Mouse (Mus musculus) adrenal gland, adult 18-20 months (tissue): Measurements from ENCODE around the gene Inpp5b. TPM values are rescaled to one million over a fixed set of nuclear protein-coding genes. Genes with fewer than 3 reads are reported as not detected.
A peak's percentile ranks its signal among the peaks of the same experiment; 100 is the strongest.

Source experiments
- DNase-seq, 2 experiments: peaks; one replicate each; pipeline ENCODE4 v3.0.0; 2021 to 2022; ENCODE audit warnings: low spot score in 2 of 2
- total RNA-seq, 2 experiments: library from RNA; stranded (reverse); gene quantifications; 1 replicate in 1 of 2; 2 replicates in 1 of 2; pipeline ENCODE4 v1.2.3; 2021

Gene Inpp5b
- total RNA-seq, 2 experiments from 2014 or later = 16.9 to 18.8 TPM

DNA sequence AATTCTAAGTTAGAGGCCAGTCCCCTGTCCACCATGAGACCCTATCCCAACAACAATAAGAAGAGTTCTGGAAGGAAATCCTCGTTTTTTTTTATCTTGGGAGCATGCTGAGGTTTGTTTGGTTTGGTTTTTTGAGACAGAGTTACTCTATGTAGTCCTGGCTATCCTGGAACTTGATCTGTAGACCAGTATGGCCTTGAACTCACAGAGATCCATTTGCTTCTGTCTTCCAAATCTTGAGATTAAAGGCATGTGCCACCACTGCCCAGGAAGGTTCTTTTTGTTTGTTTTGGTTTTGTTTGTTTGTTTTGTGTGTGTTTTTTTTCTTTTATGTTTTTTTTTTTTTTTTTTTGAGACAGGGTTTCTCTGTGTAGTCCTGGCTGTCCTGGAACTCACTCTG lies 19.6 kb downstream of the Inpp5b start:
- DNase-seq = no peak

DNA sequence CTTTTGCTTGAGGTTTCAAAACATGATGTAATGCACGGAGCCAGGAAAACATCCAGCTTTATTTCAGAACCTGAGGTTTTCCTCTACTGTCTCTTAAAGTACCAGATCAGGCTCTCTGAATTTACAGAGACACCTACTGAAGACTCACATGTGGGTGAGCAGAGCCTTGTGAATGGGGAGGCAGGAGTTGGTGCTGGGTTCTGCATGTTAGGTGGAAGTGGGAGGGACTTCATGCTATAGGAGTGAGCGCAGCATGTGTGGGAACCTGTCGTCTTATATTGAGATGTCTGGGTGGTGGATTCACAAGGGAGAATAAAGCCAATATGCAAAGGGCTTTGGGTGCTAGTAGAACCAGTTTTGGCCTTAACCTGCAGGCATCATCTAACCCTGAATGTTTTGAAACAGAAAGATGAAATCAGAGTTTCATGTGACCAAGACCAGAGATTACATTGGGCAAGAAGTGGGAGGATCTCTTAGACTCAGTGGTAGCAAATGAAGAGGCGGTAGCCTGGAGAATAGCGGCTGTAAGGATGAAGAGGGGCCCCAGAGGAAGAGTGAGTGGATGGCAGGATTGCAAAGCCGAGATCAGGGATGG lies 21.3 kb downstream of the Inpp5b start:
- no peak for DNase-seq

DNA sequence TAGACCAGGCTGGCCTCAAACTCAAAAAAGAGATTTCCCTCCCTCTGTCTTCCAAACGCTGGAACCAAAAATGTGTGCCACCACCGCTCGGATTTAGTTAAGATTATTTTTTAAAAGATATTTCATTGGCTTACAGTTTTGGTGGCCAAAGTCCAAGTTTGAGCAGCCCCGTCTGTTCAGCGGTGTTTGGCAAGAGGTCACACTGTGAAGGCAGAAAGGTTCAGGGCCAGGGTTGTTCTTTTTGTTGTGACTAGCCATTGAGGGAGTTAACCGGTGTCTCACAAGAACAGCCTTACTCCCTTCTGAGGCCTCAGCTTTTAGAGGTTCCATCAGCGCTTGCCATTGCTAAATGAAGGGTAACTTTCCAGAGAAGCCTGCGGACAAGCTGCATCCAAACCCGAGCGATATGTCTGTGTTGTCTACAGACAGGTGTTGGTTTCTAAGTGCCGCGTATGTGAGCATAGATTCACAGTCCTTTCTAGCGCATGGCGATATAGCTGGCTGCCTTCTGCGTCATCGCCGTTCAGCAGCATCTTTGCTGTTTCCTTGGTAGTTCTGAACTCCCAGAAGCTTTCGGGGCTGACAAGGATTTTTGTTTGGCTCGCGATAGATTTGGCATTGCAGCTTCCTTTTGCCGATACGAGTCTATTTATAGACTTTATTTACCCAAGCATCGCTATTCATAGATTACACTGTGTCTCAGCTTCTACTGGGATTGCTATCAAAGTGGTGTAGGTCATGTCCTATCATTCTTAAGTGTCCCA lies 24.3 kb downstream of the Inpp5b start:
- DNase-seq = no peak

DNA sequence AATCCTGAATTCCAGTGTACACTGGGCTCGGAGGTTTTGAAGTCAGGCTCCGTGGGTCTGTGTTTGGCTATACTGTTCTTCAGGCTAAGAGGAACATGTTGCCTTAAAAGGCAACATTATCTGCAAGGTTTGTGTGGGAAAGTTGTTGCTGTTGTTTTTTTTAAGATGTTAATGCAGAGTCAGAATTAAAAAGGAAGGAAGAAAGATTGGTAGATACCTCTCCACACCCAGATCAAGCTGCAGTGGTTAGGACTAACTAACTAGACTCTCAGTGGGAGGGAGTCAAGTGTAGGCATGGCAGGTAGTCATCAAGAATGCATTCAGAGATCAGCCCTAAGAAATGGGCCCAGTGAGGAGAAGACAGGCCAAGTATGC lies 24.9 kb downstream of the Inpp5b start:
- DNase-seq = no peak

DNA sequence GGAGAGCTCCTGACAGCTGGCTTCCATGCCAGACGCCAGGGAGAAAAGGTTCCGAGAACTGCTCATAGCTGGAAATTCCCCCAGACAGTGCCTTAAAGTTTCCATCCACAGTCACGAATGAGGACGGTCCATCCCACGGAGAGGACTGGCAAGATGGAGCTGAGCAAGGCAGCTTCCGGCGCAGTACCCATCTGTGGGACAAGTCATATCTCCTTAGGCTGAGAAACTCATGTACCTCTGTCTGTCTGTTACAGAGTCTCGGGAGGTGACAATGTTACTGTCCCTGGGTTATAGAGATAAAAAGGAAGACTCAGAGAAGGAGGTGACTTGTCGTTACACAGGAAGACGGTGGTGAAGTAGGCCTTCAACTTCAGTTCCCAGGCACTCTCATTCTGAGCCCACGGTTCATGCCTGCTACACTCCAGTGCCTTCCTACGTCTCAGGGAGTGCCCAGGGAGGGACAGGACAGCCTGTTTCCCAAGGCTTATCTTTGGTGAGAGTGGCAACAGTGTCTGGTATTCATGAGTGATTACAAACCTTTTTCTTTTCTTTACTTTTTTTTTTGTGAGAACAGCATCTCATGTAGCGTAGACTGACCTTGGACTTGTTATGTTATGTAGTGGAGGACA lies 27.4 kb downstream of the Inpp5b start:
- no peak for DNase-seq

DNA sequence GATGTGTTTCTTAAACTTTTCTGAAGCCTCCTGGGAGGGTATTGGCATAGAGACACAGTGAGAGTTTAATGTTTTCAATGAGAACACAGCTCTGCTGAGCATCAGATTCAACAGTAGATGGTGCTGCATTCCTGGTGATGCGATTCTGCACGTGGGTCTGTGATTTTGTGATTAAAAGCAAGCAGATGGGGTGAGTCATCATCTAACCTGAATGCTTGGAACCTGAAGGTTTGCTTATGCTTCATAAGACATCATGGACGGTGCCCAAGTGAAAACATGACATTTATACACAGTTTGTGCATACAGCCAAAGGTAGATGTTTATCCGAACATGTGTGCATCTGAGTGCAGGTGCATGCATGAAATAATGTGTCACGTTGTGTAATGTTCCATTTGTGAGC lies 29.0 kb downstream of the Inpp5b start:
- DNase-seq = no peak

DNA sequence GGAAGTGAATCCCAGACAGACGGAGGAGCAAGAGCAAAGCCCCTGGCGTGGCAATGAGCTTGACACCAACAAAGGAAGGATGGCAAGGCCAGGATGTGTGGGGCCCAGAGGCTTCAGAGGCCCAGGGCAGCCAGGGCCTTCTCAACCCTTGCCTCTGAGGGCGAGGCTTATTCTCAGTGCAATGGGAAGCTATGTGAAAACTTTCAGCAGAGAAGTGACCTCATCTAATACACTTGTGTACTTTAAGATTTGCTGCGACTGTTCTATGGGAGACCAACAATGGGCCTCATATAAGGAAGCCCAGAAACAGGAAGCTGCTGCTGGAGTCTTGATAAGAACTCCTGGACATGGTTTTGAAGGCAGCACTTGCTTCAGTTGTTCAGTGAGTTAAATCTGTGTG lies 30.5 kb downstream of the Inpp5b start:
- no peak for DNase-seq

DNA sequence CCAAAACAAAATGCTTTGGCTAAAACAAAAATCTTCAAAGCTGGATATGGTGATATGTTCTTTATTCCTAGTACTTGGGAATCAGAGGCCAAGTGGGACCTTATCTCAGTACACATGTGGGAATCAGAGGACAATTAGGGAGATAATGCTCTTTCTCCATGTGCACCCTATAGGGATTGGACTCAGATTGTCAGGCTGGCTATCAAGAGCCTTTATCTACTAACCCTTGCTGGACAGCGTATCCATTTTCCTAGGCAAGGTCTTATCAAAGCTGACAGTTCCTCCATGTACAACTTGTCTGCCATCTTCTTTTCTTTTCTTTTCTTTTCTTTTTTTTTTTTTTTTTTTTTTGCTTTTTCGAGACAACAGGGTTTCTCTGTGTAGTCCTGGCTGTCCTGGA lies 31.8 kb downstream of the Inpp5b start:
- DNase-seq = no peak

DNA sequence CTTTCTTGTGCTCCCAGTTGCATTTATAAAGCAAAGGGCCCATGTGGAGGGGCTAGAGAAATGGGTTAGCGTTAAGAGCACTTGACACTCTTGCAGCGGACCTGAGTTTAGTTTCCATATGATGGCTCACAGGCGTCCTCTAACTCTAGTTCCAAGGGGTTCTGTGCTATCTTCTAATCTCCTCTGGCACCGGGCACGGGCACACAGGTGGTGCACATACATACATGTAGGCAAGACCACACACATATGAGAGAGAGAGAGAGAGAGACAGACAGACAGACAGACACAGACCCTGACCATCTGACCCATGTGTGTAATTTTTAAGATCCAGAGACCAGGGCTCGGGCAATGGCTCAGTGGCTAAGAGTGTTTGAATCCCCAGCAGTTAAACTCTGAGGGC lies 32.3 kb downstream of the Inpp5b start:
- DNase-seq = no peak

DNA sequence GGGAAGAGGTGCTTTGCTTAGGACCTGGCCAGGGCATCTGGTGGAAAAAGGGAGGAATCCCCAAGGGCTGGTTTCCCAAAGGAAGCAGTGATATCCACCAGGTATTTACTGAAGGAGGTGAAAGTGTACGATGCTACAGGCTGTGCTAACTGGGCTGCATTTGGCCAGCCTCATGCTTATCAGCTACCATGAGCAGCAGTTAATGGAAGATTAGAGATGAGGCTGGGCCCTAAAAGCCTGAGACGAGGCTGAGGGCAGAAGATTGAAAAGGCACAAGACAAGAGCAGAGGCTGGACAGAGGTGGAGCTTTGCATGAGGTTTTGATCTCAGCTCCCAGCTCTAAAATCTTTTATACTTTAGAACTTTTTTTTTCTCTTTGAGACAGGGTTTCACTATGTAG lies 32.8 kb downstream of the Inpp5b start:
- no peak for DNase-seq

DNA sequence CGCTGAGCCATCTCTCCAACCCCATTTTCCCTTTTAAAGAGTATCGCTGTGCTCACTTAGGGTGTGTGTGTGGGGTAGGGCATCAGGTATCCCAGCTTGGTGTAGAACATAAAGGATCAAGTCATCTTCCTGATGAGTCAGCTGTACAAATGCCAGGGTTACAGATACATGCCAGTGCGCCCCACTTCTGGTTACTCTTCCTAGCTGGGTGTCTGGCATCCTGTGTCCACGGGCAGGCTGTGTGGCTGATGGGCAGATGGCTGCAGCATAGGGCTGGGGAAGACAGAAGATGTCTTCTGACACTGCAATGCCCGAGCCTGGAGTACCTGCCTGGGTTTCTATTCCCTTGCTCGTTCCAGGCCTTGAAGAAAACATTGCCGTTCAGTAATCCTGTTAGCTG lies 39.7 kb downstream of the Inpp5b start:
- DNase-seq = no peak

DNA sequence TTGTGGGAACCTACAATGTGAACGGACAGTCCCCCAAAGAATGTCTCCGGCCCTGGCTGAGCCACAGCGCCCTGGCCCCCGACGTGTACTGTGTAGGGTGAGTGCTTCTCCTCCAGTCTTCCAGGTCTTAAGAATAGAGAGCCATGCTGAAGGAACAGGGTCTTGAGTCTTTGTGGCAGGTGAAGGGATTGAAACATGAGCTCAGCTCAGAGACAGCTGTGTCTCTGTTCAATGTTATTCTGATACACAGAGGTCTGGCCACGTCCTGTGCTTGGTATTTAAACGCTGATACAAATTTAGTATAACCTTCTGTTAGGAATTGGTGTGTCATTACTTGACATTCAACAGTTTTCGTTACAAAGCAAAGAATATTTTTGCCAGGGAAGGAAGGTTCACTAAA lies 40.7 kb downstream of the Inpp5b start:
- no peak for DNase-seq

DNA sequence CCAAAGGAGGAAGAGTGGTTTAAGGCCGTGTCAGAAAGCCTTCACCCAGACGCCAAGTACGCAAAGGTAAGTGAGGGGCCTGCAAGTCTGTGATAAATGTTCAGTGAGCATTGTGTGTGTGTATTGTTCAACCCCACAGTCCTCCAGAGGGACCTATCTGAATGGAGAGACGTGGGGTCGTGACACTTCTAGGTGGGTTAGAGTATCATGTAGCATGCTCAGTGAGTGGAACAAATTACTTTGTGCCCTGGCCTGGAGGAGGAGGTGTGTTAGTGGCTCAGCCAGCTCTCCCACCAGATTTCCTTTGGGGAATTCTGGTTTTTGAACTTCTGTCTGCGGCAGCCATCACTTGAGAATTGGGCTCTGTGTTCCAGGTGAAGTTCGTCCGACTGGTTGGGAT lies 42.3 kb downstream of the Inpp5b start:
- DNase-seq = no peak

DNA sequence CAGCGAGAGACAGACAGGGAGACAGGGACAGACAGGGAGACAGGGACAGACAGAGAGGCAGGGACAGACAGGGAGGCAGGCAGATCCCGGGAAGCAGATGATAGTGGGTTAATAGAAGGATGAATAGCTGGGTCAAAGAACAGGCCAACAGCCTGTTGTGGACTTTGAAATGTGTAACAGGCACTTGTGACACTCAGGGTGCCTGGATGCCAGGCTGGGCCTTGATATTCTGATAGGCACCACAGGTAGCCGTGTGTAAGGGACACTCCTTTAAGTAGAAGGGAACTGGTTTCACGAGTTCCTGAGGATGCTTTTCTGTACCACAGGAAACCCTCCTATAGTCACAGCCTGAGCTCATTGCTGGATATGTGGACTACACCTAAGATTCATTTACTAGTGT lies 48.4 kb downstream of the Inpp5b start:
- no peak for DNase-seq

DNA sequence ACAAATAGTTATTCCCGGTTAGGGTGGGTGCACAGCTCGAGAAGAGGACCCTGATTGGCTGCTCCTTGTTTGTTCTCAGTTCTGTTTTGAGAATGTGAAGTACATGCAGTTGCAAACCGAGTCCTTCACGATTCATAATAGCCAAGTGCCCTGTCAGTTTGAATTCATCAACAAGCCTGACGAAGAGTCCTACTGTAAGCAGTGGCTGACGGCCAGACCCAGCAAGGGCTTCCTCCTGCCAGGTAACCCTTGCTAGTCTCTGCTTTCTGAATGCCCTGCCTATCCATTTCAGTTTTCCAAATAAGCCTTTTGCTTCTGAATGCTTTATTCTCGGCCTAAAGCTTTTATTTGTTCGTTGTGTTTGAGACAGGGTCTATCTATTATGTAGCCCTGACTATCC lies 50.5 kb downstream of the Inpp5b start:
- no peak for DNase-seq

DNA sequence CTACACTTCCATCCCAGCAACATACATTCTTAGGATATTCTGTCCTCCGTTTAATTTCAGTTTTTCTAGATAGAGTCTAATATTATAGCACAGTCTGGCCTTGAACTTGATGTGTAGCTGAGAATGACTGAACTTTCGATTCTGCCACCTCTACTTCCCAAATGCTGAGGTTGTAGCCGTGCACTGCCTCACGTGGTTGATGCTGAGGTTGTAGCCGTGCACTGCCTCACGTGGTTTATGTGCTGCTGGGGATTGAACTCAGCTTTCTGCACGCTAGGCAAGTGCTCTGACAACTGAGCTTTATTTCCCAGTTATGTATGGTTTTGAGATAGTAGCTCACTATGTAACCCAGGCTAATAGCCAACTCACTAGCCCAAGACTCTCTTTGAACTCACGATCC lies 54.5 kb downstream of the Inpp5b start:
- DNase-seq = no peak

DNA sequence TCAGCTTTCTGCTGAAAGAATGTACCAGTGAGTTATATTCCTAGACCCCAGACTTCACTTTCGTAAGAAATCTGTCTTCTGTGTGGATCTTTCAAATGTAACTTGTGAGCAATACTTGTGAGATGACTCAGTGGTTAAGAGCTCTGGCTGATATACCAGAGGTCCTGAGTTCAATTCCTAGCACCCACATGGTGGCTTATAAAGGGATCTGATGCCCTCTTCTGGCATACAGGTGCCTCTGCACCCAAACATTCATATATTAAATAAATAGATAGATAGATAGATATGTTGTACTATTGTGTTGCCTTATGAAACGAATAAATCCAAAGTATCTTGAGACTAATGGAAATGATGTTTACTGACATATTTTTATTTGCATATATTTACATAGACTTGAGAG lies 55.3 kb downstream of the Inpp5b start:
- no peak for DNase-seq

DNA sequence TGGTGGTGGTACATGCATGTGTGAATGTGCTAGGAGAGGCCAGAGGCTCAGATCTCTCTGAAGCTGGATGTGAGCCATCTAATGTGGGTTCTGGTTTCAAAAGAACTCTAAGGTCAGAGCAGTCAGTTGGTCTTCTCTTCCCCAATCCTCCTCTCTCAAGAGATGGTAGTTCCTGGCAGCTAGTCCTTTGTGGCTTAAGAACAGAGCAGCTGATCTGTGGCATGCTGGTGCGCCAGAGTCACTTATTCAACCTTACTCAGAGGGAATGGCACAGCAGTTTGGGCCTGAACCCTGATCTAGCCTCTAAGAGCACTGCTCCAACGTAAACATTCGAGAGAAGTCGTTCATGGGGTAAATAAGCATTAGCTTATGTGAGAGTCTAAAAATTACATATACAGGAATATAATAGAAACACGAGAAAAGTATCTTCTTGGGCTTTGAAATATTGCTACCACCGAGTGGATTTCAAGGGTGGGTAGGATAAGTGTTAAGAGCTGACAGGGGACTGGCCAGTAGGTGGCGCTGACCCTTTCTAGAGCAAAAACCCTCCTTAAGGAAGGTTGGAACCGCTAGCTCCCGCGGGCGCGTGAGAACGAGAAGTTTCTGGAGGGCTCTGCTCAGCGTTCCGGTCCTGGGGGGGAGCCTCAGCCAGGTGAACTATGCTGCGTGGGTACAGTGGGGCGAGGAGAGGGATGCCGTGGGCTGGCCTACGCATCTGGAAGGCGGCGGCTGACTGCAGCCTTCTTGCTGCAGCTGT lies 60.1 kb downstream of the Inpp5b start, which contains the start of gene Mtf1:
Mtf1 (plus strand) TSS at position 553 of the 757 bp plus-strand sequence.
- peak; percentile 80 to 89 for DNase-seq

DNA sequence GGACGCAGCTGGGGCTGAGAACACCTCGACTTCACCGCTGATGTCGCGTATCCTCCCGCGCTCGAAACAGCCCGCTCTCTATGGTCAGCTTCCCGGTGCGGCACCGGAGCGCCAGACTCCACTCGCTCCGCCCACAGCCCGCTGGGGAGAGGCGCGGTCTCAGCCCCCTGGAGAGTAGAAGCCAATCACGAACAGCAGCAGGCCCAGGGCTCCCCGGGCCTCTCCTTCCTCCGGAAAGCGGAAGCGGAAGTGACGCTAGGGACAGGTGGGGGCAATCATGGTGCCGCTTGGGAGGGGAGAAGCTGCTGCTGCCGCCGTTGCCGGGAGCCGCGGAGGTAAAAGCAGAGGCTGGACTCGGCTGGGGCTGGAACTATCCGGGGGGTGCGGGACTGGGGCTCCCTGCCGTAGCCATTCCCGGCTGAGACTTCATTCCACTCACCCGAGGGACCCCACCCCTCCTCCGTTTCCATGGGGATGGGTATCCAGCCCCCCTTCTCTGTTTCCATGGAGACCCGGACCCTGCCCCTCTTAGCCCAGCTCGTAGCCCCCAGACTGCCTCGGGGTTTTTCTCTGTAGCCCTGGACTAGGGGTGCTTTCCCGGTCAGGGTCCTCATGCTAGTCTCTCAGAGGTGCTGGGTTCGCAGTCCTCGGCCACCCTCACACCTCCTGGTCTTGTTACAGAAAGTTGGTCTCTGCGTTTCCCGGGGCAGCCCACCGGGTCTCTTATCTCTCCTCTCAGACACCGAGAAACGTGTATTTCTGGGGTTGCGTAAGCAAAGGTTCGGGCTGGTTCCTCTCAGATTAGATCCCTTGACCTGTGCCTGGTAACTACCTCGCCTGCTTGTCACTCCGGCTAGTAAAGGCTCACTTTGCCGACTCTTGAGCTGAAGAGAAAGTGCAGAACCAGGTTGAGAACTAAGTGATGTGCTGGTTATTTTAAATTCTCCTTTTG lies 60.9 kb downstream of the Inpp5b start:
- DNase-seq = peak; percentile 94

DNA sequence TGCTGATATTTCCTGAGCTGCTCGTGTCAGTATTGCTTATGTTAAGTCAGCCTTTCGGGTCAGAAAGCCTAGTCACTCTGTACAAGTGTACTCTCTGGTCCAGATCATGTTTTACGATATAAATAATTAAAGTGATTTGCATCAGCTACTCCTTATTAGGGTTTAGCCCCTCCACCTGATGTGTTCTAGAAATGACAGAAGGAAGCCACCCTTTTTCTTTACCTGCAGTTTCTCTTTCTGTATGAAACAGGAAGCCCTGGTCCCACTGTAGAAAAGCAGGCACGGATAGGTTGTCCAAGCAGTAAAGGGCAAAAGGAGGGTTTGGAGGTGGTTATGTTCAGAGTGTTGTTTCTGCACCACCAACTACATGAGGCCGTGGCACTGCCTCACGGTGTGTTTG lies 61.8 kb downstream of the Inpp5b start:
- DNase-seq = no peak

DNA sequence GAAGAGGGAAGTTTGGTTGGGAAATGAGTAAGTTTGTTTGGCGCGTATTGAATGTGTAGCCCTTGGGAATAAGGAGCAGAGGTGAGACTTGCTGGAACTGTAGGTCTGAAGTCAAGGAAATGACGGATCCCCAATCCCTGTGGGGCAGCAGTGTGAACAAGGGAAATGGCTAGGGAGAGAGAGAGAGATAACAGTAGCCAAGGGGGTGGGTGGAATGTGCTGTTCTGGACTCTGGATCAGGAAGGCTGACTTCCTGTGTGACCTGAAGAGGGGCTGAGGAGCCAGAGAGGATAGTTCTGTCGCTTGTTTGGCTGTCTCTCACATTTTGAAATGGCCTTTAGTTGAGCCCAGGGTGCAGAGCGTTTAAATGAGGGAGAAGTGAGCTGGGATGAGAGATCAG lies 66.9 kb downstream of the Inpp5b start:
- no peak for DNase-seq
